Mouse (Mus musculus) thymus, adult 18-20 months (tissue): ENCODE results near the gene A4galt.

Experiments
- DNase-seq, 2 experiments: peaks; one replicate each; pipeline ENCODE4 v3.0.0; 2022; ENCODE audit warnings: mixed read lengths in 2 of 2

A4galt gene

DNA sequence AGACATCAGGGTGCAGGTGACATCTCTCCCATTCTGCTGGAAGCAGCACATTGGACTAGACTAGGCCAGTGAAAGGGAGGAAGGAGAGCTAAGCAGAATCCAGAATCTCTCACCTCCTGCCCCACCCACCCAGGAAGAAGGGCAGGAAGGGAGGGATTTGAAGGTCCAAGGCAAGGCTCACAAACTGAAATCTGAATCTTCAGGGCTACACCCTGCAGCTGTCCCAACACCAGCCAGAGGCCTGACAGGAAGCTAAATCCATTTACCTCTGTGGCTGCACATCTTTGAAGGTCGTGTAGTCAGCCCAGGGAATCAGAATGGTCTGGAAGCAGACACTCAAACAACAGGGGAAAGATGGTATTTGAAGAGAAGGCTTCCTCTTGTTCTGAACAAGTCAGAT is 13.7 kb upstream of the A4galt start:
- DNase-seq: no peak

DNA sequence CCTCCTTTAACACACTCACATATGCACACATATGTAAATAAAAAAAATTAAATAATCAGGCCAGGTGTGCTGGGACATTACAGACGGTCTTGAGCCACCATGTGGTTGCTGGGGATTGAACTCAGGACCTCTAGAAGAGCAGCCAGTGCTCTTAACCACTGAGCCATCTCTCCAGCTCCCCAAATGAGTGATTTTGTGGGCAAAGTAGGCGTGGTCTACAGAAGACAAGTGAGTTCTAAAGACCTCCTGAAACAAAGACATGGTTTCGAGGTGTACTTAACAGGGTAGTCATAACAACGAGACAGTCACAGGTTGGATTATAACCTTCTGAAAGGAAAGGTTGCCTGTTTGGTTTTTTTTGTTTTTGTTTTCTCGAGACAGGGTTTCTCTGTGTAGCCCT is 11.8 kb upstream of the A4galt start:
- no peak for DNase-seq

- no peak for DNase-seq
Measured at GRCm38 (mm10) chr15:83257906-83258305, 6.3 kb upstream of the A4galt start.

DNA sequence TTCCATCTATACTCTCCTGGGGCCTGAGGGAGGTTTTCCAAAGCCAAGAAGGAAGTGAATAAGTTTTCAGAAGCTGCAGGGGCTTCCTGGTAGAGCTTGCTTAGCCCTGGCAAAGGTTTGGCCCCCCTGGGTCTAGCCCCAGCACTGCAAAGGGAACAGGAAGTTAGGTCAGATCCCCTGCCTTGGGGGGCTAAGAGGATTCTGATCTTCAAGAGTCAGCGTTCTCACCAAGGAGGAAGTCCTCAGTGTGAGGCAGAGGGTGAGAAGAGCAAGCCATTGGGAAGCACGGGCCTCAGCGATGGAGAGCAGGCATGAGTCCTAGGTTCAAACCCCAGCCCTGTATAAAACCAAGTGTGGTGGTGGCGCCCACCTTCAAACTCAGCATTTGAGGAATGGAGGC is 4.9 kb upstream of the A4galt start:
- DNase-seq: no peak

GRCm38 (mm10) chr15:83255944-83256343 is 4.4 kb upstream of the A4galt start:
- DNase-seq: no peak

DNA sequence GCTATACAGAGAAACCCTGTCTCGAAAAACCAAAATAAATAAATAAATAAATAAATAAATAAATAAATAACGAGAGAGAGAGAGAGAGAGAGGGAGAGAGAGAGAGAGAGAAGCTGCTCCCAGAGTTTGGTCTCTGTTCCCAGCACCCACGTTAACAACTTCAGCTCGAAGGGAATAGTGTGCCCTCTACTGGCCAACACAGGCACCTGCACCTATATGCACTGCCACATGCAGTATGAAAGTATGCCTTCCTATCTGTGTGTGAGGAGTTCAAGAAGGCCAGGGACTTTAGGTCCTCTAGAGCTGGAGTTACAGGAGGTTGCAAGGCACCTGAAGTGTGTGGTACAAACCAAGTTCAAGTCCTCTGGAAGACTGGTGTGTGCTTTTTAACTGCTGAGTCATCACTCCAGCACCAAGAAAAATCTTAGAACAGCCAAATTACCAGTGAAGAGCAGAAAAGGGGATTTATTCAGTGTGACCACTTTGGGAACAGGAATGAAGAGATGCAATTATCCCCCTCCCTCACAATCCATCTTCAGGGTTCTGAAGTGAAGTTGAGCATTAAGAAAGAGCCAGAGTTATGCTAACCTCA is 3.7 kb upstream of the A4galt start:
- DNase-seq: no peak

- DNase-seq: no peak
Measured at GRCm38 (mm10) chr15:83254372-83255070, 2.9 kb upstream of the A4galt start.

- no peak for DNase-seq
Measured at GRCm38 (mm10) chr15:83252060-83252459, 486 bp upstream of the A4galt start.

DNA sequence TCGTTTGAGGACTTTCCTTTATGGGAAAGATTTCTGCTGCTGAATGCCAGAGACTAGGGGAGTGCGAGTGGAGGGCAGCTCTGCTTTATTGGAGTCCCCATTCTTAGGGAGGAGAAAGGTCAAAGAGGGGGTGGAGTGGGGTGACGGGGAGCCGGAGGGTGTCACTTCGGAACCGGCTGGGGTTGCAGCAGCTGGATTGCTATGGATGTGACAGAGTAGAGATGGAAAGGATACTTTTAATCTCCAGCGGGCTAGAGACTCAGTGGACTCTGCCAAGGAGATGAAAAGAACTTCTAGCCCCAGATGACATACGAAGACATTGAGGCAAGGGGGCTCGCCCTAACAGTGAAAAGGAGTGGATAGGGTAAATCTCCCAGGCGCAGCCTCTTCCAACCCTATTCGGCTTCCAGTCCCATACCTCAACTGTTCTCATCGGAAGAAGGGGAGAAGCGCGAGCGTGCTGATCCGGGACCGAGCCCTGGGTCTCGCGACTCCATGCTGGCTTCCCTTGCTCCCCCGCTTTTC is 861 bp downstream of the A4galt start:
- DNase-seq: no peak

DNA sequence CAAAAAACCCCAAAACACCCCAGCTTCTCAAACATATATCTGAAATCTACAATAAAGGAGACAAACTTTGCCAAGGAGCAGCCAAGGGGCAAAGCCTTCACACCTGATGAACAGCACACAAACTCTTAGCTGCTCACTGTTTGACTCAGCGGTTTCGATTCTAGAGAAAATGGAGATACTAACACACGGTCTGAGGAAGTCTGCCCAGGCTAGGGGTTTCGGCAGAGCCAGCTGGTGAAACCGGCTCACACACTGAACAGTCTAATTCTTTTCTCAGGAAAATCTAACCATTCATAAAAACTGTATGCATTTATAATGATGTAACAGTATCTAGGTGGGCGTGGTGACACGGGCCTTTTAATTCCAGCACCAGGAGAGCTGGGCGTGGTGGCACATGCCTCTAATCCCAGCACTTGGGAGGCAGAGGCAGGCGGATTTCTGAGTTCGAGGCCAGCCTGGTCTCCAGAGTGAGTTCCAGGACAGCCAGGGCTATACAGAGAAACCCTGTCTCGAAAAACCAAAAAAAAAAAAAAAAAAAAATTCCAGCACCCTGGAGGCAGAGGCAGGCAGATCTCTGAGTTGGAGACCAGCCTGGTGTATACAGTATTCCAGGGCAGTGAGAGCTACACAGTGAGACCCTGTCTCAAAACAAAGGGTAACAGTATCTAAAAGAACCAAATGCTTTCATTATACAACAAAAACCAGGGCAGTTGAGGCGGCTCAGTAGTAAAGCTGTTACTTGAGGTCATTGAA is 1.9 kb downstream of the A4galt start:
- no peak for DNase-seq

- DNase-seq: no peak
Measured at GRCm38 (mm10) chr15:83248236-83248844, 3.2 kb downstream of the A4galt start.

GRCm38 (mm10) chr15:83244371-83244770 is 7.2 kb downstream of the A4galt start:
- DNase-seq: no peak

GRCm38 (mm10) chr15:83241961-83242680 is 9.5 kb downstream of the A4galt start:
- DNase-seq: no peak

GRCm38 (mm10) chr15:83241497-83241896 is 10.1 kb downstream of the A4galt start:
- DNase-seq: no peak

DNA sequence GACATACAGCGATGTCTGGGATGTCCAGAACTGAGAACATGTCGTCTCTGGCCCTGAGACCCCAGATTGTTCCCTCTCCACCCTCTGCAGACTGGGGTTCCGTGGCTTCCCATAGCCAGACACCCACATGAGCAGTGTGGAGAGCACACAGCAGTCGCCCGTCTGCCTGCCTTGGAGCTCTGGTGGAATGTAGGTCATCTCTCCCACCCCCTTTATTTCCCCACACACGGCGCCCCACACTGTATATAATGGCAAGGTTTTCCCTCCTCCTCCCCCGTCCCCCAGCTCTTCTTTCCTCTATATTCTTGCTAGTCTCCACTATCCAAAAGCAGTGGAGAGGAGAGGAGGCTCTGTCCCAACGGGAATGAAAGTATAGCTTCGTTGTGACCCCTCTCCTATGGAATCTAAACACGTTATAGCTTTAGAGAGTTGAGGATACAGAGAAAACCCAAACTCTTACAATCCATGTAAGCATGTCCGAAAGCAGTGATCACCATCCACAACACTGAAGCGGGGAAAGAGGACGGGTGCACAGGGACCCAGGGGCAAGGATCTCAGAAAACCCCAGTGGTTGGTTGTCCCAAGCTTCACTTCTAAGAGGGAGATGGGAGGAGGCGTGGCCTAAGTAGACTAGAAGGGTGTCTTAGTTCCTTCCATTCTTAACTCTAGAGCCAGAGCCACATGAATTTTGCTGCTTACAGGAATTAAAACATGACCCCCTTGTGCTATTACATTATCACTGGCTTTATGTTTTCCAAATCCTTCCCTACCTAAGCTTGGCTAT is 13.9 kb downstream of the A4galt start:
- no peak for DNase-seq

DNA sequence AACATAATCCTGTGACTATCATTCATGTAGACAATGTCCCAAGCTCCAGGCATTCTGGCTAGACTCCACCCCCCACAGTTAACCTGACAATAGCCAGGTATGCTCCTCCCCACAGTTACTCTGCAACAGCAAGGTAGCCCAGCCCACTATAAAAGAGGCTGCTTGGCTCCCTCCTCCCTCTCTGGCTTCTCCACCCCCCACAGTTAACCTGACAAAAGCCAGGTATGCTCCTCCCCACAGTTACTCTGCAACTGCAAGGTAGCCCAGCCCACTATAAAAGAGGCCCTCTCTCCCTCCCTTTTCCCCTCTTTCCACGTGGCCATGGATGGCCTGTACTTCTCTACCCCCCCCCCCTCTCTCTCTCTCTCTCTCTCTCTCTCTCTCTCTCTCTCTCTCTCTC is 14.8 kb downstream of the A4galt start:
- no peak for DNase-seq

GRCm38 (mm10) chr15:83233219-83233992 is 18.2 kb downstream of the A4galt start:
- no peak for DNase-seq

- no peak for DNase-seq
Measured at GRCm38 (mm10) chr15:83227559-83227958, 24.0 kb downstream of the A4galt start.

GRCm38 (mm10) chr15:83226871-83227270 is 24.7 kb downstream of the A4galt start:
- no peak for DNase-seq

GRCm38 (mm10) chr15:83226066-83226834 is 25.3 kb downstream of the A4galt start:
- no peak for DNase-seq
